Mouse (Mus musculus) cerebellum, adult 11 months (tissue): ENCODE results near the gene Zfp352.
"Not testable (repeated sequence)": the region's sequence is repeated elsewhere in the genome, so short reads cannot be mapped to it uniquely, and the experiment has no call there.

Source experiments
- DNase-seq: peaks from one replicate; pipeline ENCODE4 v3.0.0; 2022

The Zfp352 gene

DNA sequence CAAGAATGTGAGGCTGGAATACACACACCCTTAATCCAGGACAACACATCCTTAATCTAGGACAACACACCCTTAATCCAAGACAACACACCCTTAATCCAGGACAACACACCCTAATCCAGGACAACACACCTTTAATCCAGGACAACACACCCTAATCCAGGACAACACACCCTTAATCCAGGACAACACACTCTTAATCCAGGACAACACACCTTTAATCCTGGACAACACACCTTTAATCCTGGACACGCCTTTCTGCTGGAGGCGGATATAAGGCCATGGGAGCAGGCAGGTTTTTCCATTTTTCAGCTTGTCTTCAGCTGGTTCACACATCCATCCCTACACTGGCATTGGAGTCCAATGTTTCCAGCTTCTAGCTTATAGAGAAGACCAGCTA, at the start of gene Zfp352:
TSS of gene Zfp352 (plus strand) at position 301 of the 400 bp plus-strand sequence.
- DNase-seq, result no peak

DNA sequence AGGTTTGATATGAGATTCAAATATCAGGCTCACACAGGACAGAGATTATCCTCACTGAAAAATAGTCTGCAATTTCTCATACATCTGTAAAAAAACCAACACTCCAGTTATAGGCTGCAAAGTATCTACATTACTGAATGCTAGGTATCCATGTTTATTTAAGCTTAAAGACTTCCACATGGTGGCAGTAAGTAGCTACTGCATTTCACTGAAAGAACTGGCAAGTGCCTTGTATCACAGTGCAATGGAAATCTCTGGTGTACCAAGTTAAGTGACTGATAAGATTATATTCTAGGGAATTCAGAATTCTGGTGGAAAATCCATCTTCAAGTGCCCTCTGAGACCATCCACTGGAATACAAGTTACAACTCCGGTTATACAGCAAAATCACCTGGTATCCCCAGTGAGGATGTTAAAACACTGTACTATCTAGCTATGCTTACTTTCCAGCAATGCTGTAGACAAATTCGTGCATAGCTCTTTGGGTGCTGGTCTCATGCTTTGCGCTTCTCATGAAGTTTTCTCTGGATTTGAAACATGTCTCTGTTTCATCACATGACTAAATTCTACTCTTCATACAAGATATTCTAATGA, 47.6 kb upstream of the Zfp352 start:
- DNase-seq, result no peak

DNA sequence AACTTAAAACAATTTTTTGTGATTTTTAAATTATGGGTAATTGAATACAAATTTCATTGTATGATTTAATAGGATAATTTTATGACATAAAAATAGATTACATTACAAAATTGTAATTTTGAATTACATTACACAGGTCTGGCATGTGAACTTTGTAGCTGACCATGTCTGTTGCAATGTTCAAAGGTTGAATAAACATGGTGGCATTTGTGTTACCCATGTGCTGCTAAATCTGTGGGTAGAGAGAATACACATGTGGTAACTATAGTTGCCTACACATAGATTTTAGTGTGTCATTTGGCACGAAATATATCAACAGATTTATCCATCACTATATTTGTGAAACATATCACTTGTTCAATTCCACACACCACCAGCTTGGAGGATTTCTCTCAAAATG, 44.6 kb upstream of the Zfp352 start:
- DNase-seq, result no peak

DNA sequence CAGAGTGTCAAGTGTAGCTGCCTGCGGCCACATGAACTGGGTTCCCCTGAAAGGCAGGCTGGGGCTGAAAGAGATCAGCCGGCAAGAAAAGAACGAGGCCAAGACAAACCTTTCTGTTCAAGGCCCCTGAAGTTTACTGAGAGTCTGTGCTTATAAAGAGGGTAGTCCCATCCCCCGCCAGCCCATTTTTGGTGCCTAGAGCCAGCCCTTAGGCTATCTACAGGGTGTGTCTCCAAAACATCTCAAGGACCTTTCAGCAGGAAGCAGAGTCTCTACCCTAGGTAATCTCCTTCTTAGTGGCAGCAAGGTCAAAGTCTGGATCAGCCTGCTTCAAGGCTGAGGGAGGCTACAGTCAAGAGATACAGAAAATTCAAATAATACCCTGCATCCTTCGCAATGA, 15.2 kb upstream of the Zfp352 start:
- no peak for DNase-seq

DNA sequence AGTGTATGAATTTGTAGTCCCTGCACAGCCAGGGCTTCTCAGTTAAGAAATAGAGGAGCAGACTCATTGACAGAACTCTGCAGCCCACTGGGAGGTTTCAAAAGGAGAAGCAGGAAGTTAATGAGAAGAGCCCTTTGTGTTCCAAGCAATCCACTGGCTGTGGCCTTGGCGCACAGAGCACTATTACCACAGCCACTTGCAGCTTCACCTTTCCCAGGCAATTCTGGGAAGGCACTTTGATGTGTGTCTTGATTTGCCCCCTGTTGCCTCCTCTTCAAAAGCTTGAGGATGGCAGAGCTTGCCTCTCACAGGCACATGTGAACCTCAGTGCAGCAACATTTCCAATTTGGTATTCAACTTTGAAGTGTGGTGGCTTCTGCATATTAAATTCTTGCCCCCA, 7.1 kb upstream of the Zfp352 start:
- no peak for DNase-seq

DNA sequence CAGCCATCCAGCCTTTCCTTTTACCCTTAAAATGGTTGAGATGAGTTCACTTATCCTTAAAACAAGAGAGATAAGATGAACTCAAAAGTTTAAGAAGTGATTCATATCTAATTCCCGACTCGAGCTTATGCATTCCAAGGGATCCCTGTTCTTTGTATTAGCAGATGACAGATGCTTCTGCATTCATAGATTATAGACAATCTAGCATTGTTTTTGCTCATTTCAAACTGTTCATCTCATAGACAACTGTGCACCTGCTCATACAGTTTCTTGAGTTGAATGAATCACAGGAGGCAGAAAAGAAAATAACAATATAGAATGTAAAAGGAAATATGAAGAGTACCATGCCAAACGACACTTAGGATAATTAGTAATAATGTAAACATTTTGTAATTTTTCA, 6.5 kb upstream of the Zfp352 start:
- DNase-seq, result no peak

DNA sequence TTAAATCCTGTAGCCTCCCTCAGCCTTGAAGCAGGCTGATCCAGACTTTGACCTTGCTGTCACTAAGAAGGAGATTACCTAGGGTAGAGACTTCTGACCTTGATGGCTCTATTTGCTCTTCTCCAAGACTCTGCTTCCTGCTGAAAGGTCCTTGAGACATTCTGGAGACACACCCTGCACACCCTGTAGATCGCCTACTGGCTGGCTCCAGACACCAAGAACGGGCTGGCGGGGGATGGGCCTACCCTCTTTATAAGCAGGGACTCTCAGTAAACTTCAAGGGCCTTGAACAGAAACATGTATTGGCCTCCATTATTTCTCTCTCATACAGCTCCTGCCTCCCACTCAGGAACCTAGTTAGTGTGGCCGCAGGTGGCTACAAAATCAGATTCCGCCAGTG, 17.0 kb downstream of the Zfp352 start:
- not testable (repeated sequence) for DNase-seq

DNA sequence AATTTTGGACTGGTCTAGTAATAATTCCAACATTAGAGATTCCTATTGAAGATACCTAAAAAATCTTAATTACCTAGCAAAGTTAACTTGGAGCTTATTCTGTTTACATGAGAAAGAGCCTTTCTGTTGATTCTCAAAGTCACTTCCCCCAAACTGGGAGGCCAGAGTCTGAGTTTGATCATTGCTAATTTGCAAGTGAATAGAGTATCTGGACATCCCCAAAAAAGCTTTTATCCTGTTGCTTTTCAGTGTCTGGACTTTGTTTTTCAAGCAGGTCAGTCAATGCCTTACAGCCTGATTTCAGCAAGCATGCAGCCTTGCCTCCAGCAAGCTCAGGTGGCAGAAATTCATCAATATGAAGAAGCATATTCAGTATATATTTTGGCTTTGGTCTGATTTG, 51.2 kb downstream of the Zfp352 start:
- DNase-seq, result no peak
